Comparison of ENCODE assay signal across 9 mouse cellular contexts in genomic region chr9:56508835-56509451, GRCm38 (mm10).
DNase-seq lines count a peak whose midpoint lies in the region; ATAC-seq and TF ChIP-seq lines count a peak whose summit lies in the region.
"Had no signal": no experiment of that assay in that cellular context is flagged by ENCODE, and none has a peak within 500 bp of the region (broad histone marks: within the 10 kb centered on the region; RNA-seq: fewer than 3 reads in every experiment).

No protein-coding gene starts in this region.

- H3K9me3 ChIP-seq in liver, embryonic 16.5 days (replicated peaks; ENCODE audit: control insufficient read depth, low read length): no peaks in the 10 kb centered on the region
- no peaks in the 10 kb centered on the region for H3K9me3 ChIP-seq in forebrain, embryonic 10.5 days
- H3K9me3 ChIP-seq: liver, embryonic 15.5 days had no signal

- no peak overlapping the region for H3K4me2 ChIP-seq in liver, embryonic 16.5 days (ENCODE audit: low read depth, low read length)
- H3K4me2 ChIP-seq: liver, embryonic 15.5 days had no signal

- peak overlapping the region; percentile 49 for H3K27ac ChIP-seq in spleen, adult 2 months (ENCODE audit: insufficient read depth, low read length)
- H3K27ac ChIP-seq in liver, embryonic 16.5 days (ENCODE audit: low read length): no peak overlapping the region
- no peak overlapping the region for H3K27ac ChIP-seq in forebrain, embryonic 10.5 days
- H3K27ac ChIP-seq: liver, embryonic 15.5 days had no signal

- no peak for TF ChIP-seq POLR2A in spleen, adult 2 months (IDR thresholded peaks at IDR 0.05; ENCODE audit: low read depth, low read length)

- peaks cover 4% of the 10 kb centered on the region for H3K4me1 ChIP-seq in spleen, adult 2 months (ENCODE audit: control insufficient read depth, insufficient read depth, insufficient read length)
- H3K4me1 ChIP-seq in liver, embryonic 16.5 days (ENCODE audit: control insufficient read depth, low read depth, low read length): no peaks in the 10 kb centered on the region; the same call in 1 of the 2 replicates
- H3K4me1 ChIP-seq in forebrain, embryonic 10.5 days: peaks cover 41% of the 10 kb centered on the region

- no peaks in the 10 kb centered on the region for H3K36me3 ChIP-seq in spleen, adult 2 months (ENCODE audit: control insufficient read depth, insufficient read depth, low read length)
- no peaks in the 10 kb centered on the region for H3K36me3 ChIP-seq in liver, embryonic 16.5 days (ENCODE audit: control insufficient read depth, insufficient read depth)
- H3K36me3 ChIP-seq in forebrain, embryonic 10.5 days (replicated peaks): no peaks in the 10 kb centered on the region
- H3K36me3 ChIP-seq: liver, embryonic 15.5 days had no signal

- H3K9ac ChIP-seq in liver, embryonic 16.5 days (ENCODE audit: low read depth, low read length): no peak overlapping the region
- H3K9ac ChIP-seq: liver, embryonic 15.5 days had no signal

- WGBS in spleen, adult 2 months: 27% methylated on average over 11 of the region's 11 CpGs
- 11% methylated on average over 11 of the region's 11 CpGs for WGBS in liver, embryonic 16.5 days (ENCODE audit: insufficient replicate concordance)
- 81% methylated on average over 11 of the region's 11 CpGs for WGBS in forebrain, embryonic 10.5 days

- TF ChIP-seq CTCF in spleen, adult 2 months (IDR thresholded peaks at IDR 0.05; ENCODE audit: extremely low read depth, insufficient read depth, insufficient read length, insufficient replicate concordance): no peak

- no peak for DNase-seq in spleen, adult 2 months (ENCODE audit: low read depth in 1 of 2, low spot score in 2 of 2)
- no peak for DNase-seq in spleen, postnatal 10 days (ENCODE audit: low spot score in 2 of 2)
- peak; percentile 65 for DNase-seq in urinary bladder, postnatal 25 days (ENCODE audit: low spot score)
- no peak for DNase-seq in spleen, postnatal 36 days (ENCODE audit: low spot score in 2 of 2)
- no peak for DNase-seq in forebrain, embryonic 10.5 days (ENCODE audit: extremely low spot score, low spot score)

- no peak overlapping the region for H3K4me3 ChIP-seq in spleen, adult 2 months (ENCODE audit: extremely low read depth, insufficient read depth, insufficient read length)
- no peak overlapping the region for H3K4me3 ChIP-seq in liver, embryonic 16.5 days (ENCODE audit: low read depth, low read length)
- no peak overlapping the region for H3K4me3 ChIP-seq in forebrain, embryonic 10.5 days
- H3K4me3 ChIP-seq: liver, embryonic 15.5 days had no signal

- H3K27me3 ChIP-seq in spleen, adult 2 months (ENCODE audit: control insufficient read depth, insufficient read depth, low read length): no peaks in the 10 kb centered on the region
- no peaks in the 10 kb centered on the region for H3K27me3 ChIP-seq in liver, embryonic 16.5 days (ENCODE audit: control insufficient read depth, insufficient read depth, low read depth, low read length)
- peaks cover 42% of the 10 kb centered on the region for H3K27me3 ChIP-seq in forebrain, embryonic 10.5 days (ENCODE audit: poor library complexity, severe bottlenecking)

- peak; percentile 47 for ATAC-seq in granulocyte monocyte progenitor cell, adult 5-6 weeks (replicated peaks; ENCODE audit: poor library complexity, severe bottlenecking)
- 0 out of 2 replicates have a peak, but pooled peaks have one; percentile 16 for ATAC-seq in liver, embryonic 16.5 days (ENCODE audit: low read depth)
- no peak for ATAC-seq in CD4-positive, CD25-positive, alpha-beta regulatory T cell, adult 4 months
